Mouse (Mus musculus) small intestine, adult 2 months (tissue): ENCODE results near the gene Ttc25. TPM values are rescaled to one million over a fixed set of nuclear protein-coding genes. Genes with fewer than 3 reads are reported as not detected.

ENCODE experiments used
- H3K27ac ChIP-seq: fragments of 200-500 bp; 2 replicates; pipeline ENCODE4 v1.5.1; 2012; ENCODE audit warnings: low read depth, low read length, control low read depth, inconsistent platforms; ENCODE audit not compliant: insufficient read depth
- H3K27me3 ChIP-seq: fragments of 200-500 bp; 2 replicates; pipeline ENCODE4 v1.6.1; 2012; ENCODE audit warnings: mild to moderate bottlenecking, moderate library complexity, low read length, inconsistent platforms; ENCODE audit not compliant: control insufficient read depth, insufficient read depth
- H3K36me3 ChIP-seq: fragments of 200-500 bp; 2 replicates; pipeline ENCODE4 v1.6.1; 2012; ENCODE audit warnings: mild to moderate bottlenecking, low read length, control low read depth, inconsistent platforms; ENCODE audit not compliant: control insufficient read depth, insufficient read depth
- H3K4me1 ChIP-seq: fragments of 200-500 bp; 2 replicates; pipeline ENCODE4 v1.6.1; 2012; ENCODE audit warnings: low read length, inconsistent platforms, mixed read lengths; ENCODE audit not compliant: control insufficient read depth, insufficient read depth, insufficient read length
- H3K4me3 ChIP-seq: fragments of 200-500 bp; 2 replicates; pipeline ENCODE4 v1.5.1; 2012; ENCODE audit warnings: low read depth, mild to moderate bottlenecking, control low read depth, inconsistent platforms, low read length, moderate library complexity
- CTCF ChIP-seq: fragments of 200-500 bp; IDR thresholded peaks from 2 replicates; pipeline ENCODE4 v1.5.1; 2012; ENCODE audit warnings: low read depth, mild to moderate bottlenecking, control low read depth, inconsistent platforms, low read length, moderate library complexity, mixed read lengths; ENCODE audit not compliant: insufficient replicate concordance, insufficient read length; ENCODE audit errors: extremely low read depth
- POLR2A ChIP-seq: fragments of 200-500 bp; IDR thresholded peaks from 2 replicates; pipeline ENCODE4 v1.6.1; 2012; ENCODE audit warnings: low read depth, mild to moderate bottlenecking, control low read depth, inconsistent platforms, low read length, moderate library complexity
- WGBS: fragments of 180-500 bp; shearing (Covaris S2); methylation state at CpG from one replicate; pipeline ENCODE4 v1.1.7; 2018; 5-methylcytosine and 5-hydroxymethylcytosine counted together
- polyA plus RNA-seq: library from polyadenylated mRNA; depleted of rRNA; stranded (reverse); fragments of >200 nt; gene quantifications from 2 replicates; pipeline ENCODE4 v1.2.3, GENCODE M21; 2012; rRNA removed

The Ttc25 gene
- polyA plus RNA-seq, 1 experiment, result 0.09 TPM

DNA sequence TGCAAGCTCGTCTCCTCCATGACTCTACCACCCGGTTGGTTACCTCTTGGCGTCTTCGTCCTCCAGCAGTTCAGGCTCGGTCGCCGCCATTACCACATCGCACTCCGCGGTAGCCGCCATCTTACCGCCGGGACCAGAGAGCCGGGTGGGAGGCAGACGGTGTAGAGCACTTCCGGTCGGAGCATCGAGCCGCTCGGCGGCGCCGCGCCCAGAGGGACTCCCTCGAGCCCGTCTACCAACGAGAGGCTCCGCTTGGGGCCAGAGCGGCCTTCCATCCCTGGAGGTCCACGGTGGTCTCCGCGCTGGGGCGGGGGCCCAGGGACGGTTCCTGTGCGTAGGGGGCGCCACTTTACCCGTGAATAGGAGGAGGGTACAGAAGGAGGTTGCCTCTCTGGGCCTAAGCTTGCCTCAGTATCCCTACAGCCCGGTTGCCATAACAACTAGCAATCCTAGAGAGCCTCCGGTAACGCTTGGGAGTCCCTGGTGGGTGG is 74.1 kb downstream of the Ttc25 start:
- Histone ChIP-seq H3K27ac (peak overlapping the region; percentile 94), H3K36me3 (peaks cover 7% of the 10 kb centered on the region), H3K4me1 (peaks cover 11% of the 10 kb centered on the region; the same call in 1 of the 2 replicates), H3K4me3 (peak overlapping the region; percentile 92), H3K27me3 (no peaks in the 10 kb centered on the region)
- TF ChIP-seq POLR2A, result peak; percentile 72; the same call in 1 of the 2 replicates
- TF ChIP-seq CTCF, result no peak
- WGBS, result under 1% methylated on average over 40 of the region's 40 CpGs

DNA sequence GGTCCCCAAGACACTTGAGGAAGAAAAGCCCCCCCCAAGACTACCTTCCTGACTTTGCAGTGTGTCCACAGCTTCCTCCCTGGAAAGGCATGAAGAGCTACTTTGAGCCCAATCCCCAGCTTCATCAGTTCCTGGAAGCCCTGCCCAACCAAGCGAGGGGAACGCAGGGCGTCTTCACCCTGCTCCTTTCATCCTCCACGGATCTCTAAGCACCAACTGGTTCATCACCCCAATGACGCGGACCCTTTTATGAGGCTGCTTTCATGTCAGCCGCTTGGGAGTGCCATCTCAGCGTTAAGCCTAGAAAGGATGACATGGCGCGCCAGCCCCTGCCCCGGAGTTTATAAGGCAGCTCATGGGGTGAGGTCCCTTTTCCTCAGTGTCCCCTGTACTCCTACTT is 74.6 kb downstream of the Ttc25 start, which contains the start of gene Dnajc7:
Gene Dnajc7 (minus strand): TSS at position 187 of the 400 bp plus-strand sequence.
- peak within 1 kb of the TSS; percentile 92 for H3K4me3 ChIP-seq
- H3K27me3 ChIP-seq, result no peaks in the 10 kb centered on the region
- 8% methylated on average over 11 of the region's 11 CpGs for WGBS
- H3K27ac ChIP-seq, result peak within 1 kb of the TSS; percentile 94
- no peak for TF ChIP-seq CTCF
- no peak for TF ChIP-seq POLR2A
- peaks cover 16% of the 10 kb centered on the region; the same call in 1 of the 2 replicates for H3K4me1 ChIP-seq
- peaks cover 11% of the 10 kb centered on the region for H3K36me3 ChIP-seq

Other genes starting within 250 kb of the Ttc25 start
- 49.3 and 102 TPM in 2 replicates for gene Eif1, start 225.7 kb upstream of the Ttc25 start, polyA plus RNA-seq
- gene Gast, start 211.2 kb upstream of the Ttc25 start, polyA plus RNA-seq, result 0.38 and 336 TPM in 2 replicates
- gene Hap1, start 189.5 kb upstream of the Ttc25 start, polyA plus RNA-seq, result 2.7 and 4.6 TPM in 2 replicates
- gene Jup, start 147.8 kb upstream of the Ttc25 start, polyA plus RNA-seq, result 253 and 689 TPM in 2 replicates
- 11.4 and 12.8 TPM in 2 replicates for gene P3h4, start 130.8 kb upstream of the Ttc25 start, polyA plus RNA-seq
- gene Fkbp10, start 129.9 kb upstream of the Ttc25 start, polyA plus RNA-seq, result 7.2 and 10.0 TPM in 2 replicates
- gene Nt5c3b, start 103.8 kb upstream of the Ttc25 start, polyA plus RNA-seq, result 7.9 and 8.4 TPM in 2 replicates
- 0.04 TPM in 1 of 2 replicates, not detected in the other for gene Klhl10, start 103.7 kb upstream of the Ttc25 start, polyA plus RNA-seq
- 1.7 TPM in 2 replicates for gene Klhl11, start 72.9 kb upstream of the Ttc25 start, polyA plus RNA-seq
- 14.0 and 21.7 TPM in 2 replicates for gene Acly, start 17.6 kb upstream of the Ttc25 start, polyA plus RNA-seq
- 12.1 and 19.4 TPM in 2 replicates for gene Cnp, start 29.3 kb downstream of the Ttc25 start, polyA plus RNA-seq
- gene Nkiras2, start 73.6 kb downstream of the Ttc25 start, polyA plus RNA-seq, result 85.2 and 134 TPM in 2 replicates
- 10.6 and 24.8 TPM in 2 replicates for gene Dnajc7, start 74.6 kb downstream of the Ttc25 start, polyA plus RNA-seq
- gene Zfp385c, start 146.8 kb downstream of the Ttc25 start, polyA plus RNA-seq, result 0.14 and 0.62 TPM in 2 replicates
- gene Dhx58, start 158.7 kb downstream of the Ttc25 start, polyA plus RNA-seq, result 4.7 and 13.3 TPM in 2 replicates
- 10.9 and 12.2 TPM in 2 replicates for gene Kat2a, start 166.9 kb downstream of the Ttc25 start, polyA plus RNA-seq
- not detected in 2 replicates for gene Hspb9, start 168.2 kb downstream of the Ttc25 start, polyA plus RNA-seq
- gene Rab5c, start 192.6 kb downstream of the Ttc25 start, polyA plus RNA-seq, result 186 and 350 TPM in 2 replicates
- gene Kcnh4, start 214.3 kb downstream of the Ttc25 start, polyA plus RNA-seq, result 0.04 TPM in 1 of 2 replicates, not detected in the other
- not detected in 2 replicates for gene Hcrt, start 217.3 kb downstream of the Ttc25 start, polyA plus RNA-seq
- gene Ghdc, start 225.3 kb downstream of the Ttc25 start, polyA plus RNA-seq, result 9.8 and 10.0 TPM in 2 replicates